Mouse (Mus musculus): ENCODE measurements around the gene Gstm2.

DNA sequence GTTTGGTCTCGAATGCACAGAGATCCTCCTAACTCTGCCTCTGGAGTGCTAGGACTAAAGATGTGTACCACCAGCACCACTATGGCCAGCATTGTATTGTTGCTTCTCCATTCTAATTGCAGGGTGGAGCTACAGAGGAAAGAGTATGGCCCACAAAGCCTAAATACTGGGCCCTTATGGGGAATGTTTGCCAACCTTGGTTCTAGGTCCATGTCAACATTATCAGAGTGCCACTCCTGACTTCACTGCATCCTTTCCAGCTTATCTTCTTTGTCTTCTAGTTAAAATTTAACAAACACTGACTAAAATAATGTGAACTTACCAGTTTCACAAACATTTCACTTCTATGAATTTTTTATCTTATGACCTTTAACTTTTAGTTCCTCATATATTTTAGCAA lies 40.3 kb upstream of the Gstm2 start:
- TF ChIP-seq GATA1 (IDR thresholded peaks at IDR 0.05; ENCODE audit: low read length) (no peak), TAL1 (IDR thresholded peaks at IDR 0.05; ENCODE audit: low read length) (no peak)
